In genomic region chr6:39527811-39528210, GRCm38 (mm10) we compare ENCODE assay signal across 16 mouse cellular contexts. TPM values are rescaled to one million over a fixed set of nuclear protein-coding genes. Genes with fewer than 3 reads are reported as not detected.
DNase-seq lines count a peak whose midpoint lies in the region; ATAC-seq and TF ChIP-seq lines count a peak whose summit lies in the region.
"Had no signal": no experiment of that assay in that cellular context is flagged by ENCODE, and none has a peak within 500 bp of the region (broad histone marks: within the 10 kb centered on the region; RNA-seq: fewer than 3 reads in every experiment).

No protein-coding gene starts in this region.

- no peak for TF ChIP-seq CTCF in stomach, postnatal 0 days (IDR thresholded peaks at IDR 0.05; ENCODE audit: low read depth)

- no peak for DNase-seq in heart, adult 8-10 months (ENCODE audit: low spot score)
- DNase-seq in stomach, postnatal 0 days (ENCODE audit: low spot score) = no peak
- no peak for DNase-seq in urinary bladder, adult 2 months (ENCODE audit: low spot score)
- DNase-seq in yolk sac, embryonic 10.5 days (ENCODE audit: low spot score) = no peak
- DNase-seq: cerebellum, adult 11 months; thymus, adult 2 months had no signal

- H3K4me1 ChIP-seq in heart, embryonic 12.5 days (replicated peaks) = peaks cover 28% of the 10 kb centered on the region
- peaks cover 14% of the 10 kb centered on the region for H3K4me1 ChIP-seq in stomach, embryonic 14.5 days (ENCODE audit: control insufficient read depth, insufficient read depth, low read length)
- 0 out of 2 replicates have a peak, but pooled peaks cover 2% of the 10 kb centered on the region for H3K4me1 ChIP-seq in stomach, postnatal 0 days (replicated peaks; ENCODE audit: control insufficient read depth, insufficient read depth)
- H3K4me1 ChIP-seq in stomach, embryonic 16.5 days (ENCODE audit: control insufficient read depth, insufficient read depth, low read length) = peaks cover 21% of the 10 kb centered on the region

- ATAC-seq in heart, embryonic 12.5 days (ENCODE audit: insufficient number of reproducible peaks, low FRiP score) = no peak
- ATAC-seq in stomach, embryonic 14.5 days (ENCODE audit: insufficient number of reproducible peaks, insufficient read depth, low FRiP score, low read depth) = no peak
- no peak for ATAC-seq in stomach, postnatal 0 days (ENCODE audit: low FRiP score, low TSS enrichment)
- peak; percentile 69 for ATAC-seq in megakaryocyte progenitor cell, adult 5-6 weeks (replicated peaks; ENCODE audit: poor library complexity)
- no peak for ATAC-seq in stomach, embryonic 16.5 days (ENCODE audit: insufficient read depth, low FRiP score)
- ATAC-seq: activated CD4-positive, CD25-positive, alpha-beta regulatory T cell, adult 4 months had no signal

- H3K36me3 ChIP-seq in heart, embryonic 12.5 days = peaks cover 8% of the 10 kb centered on the region
- peaks cover 4% of the 10 kb centered on the region for H3K36me3 ChIP-seq in stomach, embryonic 14.5 days (ENCODE audit: control insufficient read depth, insufficient read depth, low read length)
- no peaks in the 10 kb centered on the region for H3K36me3 ChIP-seq in stomach, postnatal 0 days (ENCODE audit: control insufficient read depth, insufficient read depth, low read length)
- H3K36me3 ChIP-seq in stomach, embryonic 16.5 days (ENCODE audit: control insufficient read depth, insufficient read depth, low read length) = no peaks in the 10 kb centered on the region

- no peaks in the 10 kb centered on the region for H3K9me3 ChIP-seq in heart, embryonic 12.5 days (replicated peaks)
- H3K9me3 ChIP-seq in stomach, embryonic 14.5 days (ENCODE audit: control insufficient read depth, low read depth, low read length) = no peaks in the 10 kb centered on the region
- no peaks in the 10 kb centered on the region for H3K9me3 ChIP-seq in stomach, postnatal 0 days (ENCODE audit: control insufficient read depth, low read length)
- H3K9me3 ChIP-seq in stomach, embryonic 16.5 days (replicated peaks; ENCODE audit: control insufficient read depth, low read length) = no peaks in the 10 kb centered on the region
- H3K9me3 ChIP-seq: embryonic facial prominence, embryonic 13.5 days; kidney, embryonic 15.5 days; limb, embryonic 15.5 days; megakaryocyte, embryonic 14.5 days had no signal

- H3K4me2 ChIP-seq in heart, embryonic 12.5 days = no peak overlapping the region
- no peak overlapping the region for H3K4me2 ChIP-seq in stomach, embryonic 14.5 days (replicated peaks; ENCODE audit: low read depth, low read length)
- no peak overlapping the region for H3K4me2 ChIP-seq in stomach, postnatal 0 days (replicated peaks; ENCODE audit: low read depth)
- H3K4me2 ChIP-seq in stomach, embryonic 16.5 days (ENCODE audit: low read depth, low read length) = no peak overlapping the region
- H3K4me2 ChIP-seq: embryonic facial prominence, embryonic 13.5 days; kidney, embryonic 15.5 days had no signal

- no peaks in the 10 kb centered on the region for H3K27me3 ChIP-seq in heart, embryonic 12.5 days (replicated peaks)
- H3K27me3 ChIP-seq in stomach, embryonic 14.5 days (ENCODE audit: control insufficient read depth, insufficient read depth, low read length) = no peaks in the 10 kb centered on the region
- H3K27me3 ChIP-seq in stomach, postnatal 0 days (ENCODE audit: control insufficient read depth, insufficient read depth, low read length) = no peaks in the 10 kb centered on the region
- H3K27me3 ChIP-seq in stomach, embryonic 16.5 days (ENCODE audit: control insufficient read depth, insufficient read depth, low read length) = no peaks in the 10 kb centered on the region
- H3K27me3 ChIP-seq: embryonic facial prominence, embryonic 13.5 days; kidney, embryonic 15.5 days; limb, embryonic 15.5 days had no signal

- no peak overlapping the region for H3K4me3 ChIP-seq in heart, embryonic 12.5 days
- no peak overlapping the region for H3K4me3 ChIP-seq in stomach, embryonic 14.5 days (ENCODE audit: low read depth, low read length)
- no peak overlapping the region for H3K4me3 ChIP-seq in stomach, postnatal 0 days (ENCODE audit: low read depth, low read length)
- H3K4me3 ChIP-seq in stomach, embryonic 16.5 days (replicated peaks; ENCODE audit: low read length) = no peak overlapping the region
- H3K4me3 ChIP-seq: embryonic facial prominence, embryonic 13.5 days; kidney, embryonic 15.5 days; limb, embryonic 15.5 days had no signal

- H3K27ac ChIP-seq in heart, embryonic 12.5 days (ENCODE audit: poor library complexity, severe bottlenecking) = 0 out of 2 replicates have a peak overlapping the region, but pooled peaks have one; percentile 8
- 0 out of 2 replicates have a peak overlapping the region, but pooled peaks have one; percentile 30 for H3K27ac ChIP-seq in stomach, embryonic 14.5 days (ENCODE audit: low read length)
- no peak overlapping the region for H3K27ac ChIP-seq in stomach, postnatal 0 days (replicated peaks)
- H3K27ac ChIP-seq in stomach, embryonic 16.5 days (ENCODE audit: low read length) = 0 out of 2 replicates have a peak overlapping the region, but pooled peaks have one; percentile 33

- 77% methylated on average over 4 of the region's 4 CpGs for WGBS in heart, embryonic 12.5 days
- 72% methylated on average over 4 of the region's 4 CpGs for WGBS in stomach, embryonic 14.5 days
- 65% methylated on average over 4 of the region's 4 CpGs for WGBS in stomach, postnatal 0 days
- WGBS in stomach, embryonic 16.5 days = 63% methylated on average over 4 of the region's 4 CpGs

- H3K9ac ChIP-seq in heart, embryonic 12.5 days = no peak overlapping the region
- H3K9ac ChIP-seq in stomach, embryonic 14.5 days (replicated peaks; ENCODE audit: low read depth, low read length) = no peak overlapping the region
- H3K9ac ChIP-seq in stomach, postnatal 0 days (ENCODE audit: low read length) = no peak overlapping the region
- 0 out of 2 replicates have a peak overlapping the region, but pooled peaks have one; percentile 31 for H3K9ac ChIP-seq in stomach, embryonic 16.5 days (ENCODE audit: low read length)
- H3K9ac ChIP-seq: kidney, embryonic 15.5 days; limb, embryonic 15.5 days had no signal

- no peak for TF ChIP-seq EP300 in stomach, postnatal 0 days (optimal IDR thresholded peaks at IDR 0.05)

RNA-seq across cellular contexts. Expression of gene Dennd2a, which starts 29.9 kb away (rescaled TPM):
- 26.8 and 28.2 TPM in 2 replicates for polyA plus RNA-seq in heart, embryonic 12.5 days (2016; fragmentation: Nextera tagmentation; extraction: Ambion mirVana)
- 1 to 10 TPM; 4.6 to 6.4 (median 5.7) TPM for total RNA-seq in heart, adult 8-10 months (2022)
- polyA plus RNA-seq in stomach, embryonic 14.5 days (2014; fragmentation: Nextera tagmentation; extraction: Ambion mirVana) = 22.2 and 23.6 TPM in 2 replicates
- 4.7 TPM in 2 replicates for polyA plus RNA-seq in stomach, postnatal 0 days (2015; fragmentation: Nextera tagmentation; extraction: Ambion mirVana)
- total RNA-seq in megakaryocyte progenitor cell, adult 5-6 weeks (2015) = 1.1 TPM in 1 of 2 replicates, not detected in the other
- 0.46 TPM in 1 of 2 replicates, not detected in the other for total RNA-seq in megakaryocyte progenitor cell, adult 5-6 weeks (2017)
- polyA plus RNA-seq in stomach, embryonic 16.5 days (2015; fragmentation: Nextera tagmentation; extraction: Ambion mirVana) = 10.8 and 10.9 TPM in 2 replicates
- polyA plus RNA-seq in urinary bladder, adult 2 months (2012; rRNA removed) = 10.8 and 14.9 TPM in 2 replicates

RNA-seq across cellular contexts. Expression of gene Adck2, which starts 45.9 kb away (rescaled TPM):
- 17.0 and 17.4 TPM in 2 replicates for polyA plus RNA-seq in heart, embryonic 12.5 days (2016; fragmentation: Nextera tagmentation; extraction: Ambion mirVana)
- total RNA-seq in heart, adult 8-10 months (2022) = 10 to 100 TPM in 3 of 4 experiments, 1 to 10 TPM in 1; 9.4 to 15.7 (median 13.7) TPM
- polyA plus RNA-seq in stomach, embryonic 14.5 days (2014; fragmentation: Nextera tagmentation; extraction: Ambion mirVana) = 28.1 and 29.5 TPM in 2 replicates
- polyA plus RNA-seq in stomach, postnatal 0 days (2015; fragmentation: Nextera tagmentation; extraction: Ambion mirVana) = 22.0 and 24.4 TPM in 2 replicates
- 7.5 and 7.6 TPM in 2 replicates for total RNA-seq in megakaryocyte progenitor cell, adult 5-6 weeks (2015)
- 5.6 and 7.3 TPM in 2 replicates for total RNA-seq in megakaryocyte progenitor cell, adult 5-6 weeks (2017)
- polyA plus RNA-seq in stomach, embryonic 16.5 days (2015; fragmentation: Nextera tagmentation; extraction: Ambion mirVana) = 33.5 and 34.8 TPM in 2 replicates
- 19.4 and 21.9 TPM in 2 replicates for polyA plus RNA-seq in urinary bladder, adult 2 months (2012; rRNA removed)

RNA-seq across cellular contexts. Expression of gene Gm42420, which starts 57.7 kb away (rescaled TPM):
- 1.0 TPM in 1 of 2 replicates, not detected in the other for polyA plus RNA-seq in heart, embryonic 12.5 days (2016; fragmentation: Nextera tagmentation; extraction: Ambion mirVana)
- total RNA-seq in heart, adult 8-10 months (2022) = not detected
- polyA plus RNA-seq in stomach, embryonic 14.5 days (2014; fragmentation: Nextera tagmentation; extraction: Ambion mirVana) = 0.50 and 0.62 TPM in 2 replicates
- 0.63 and 1.4 TPM in 2 replicates for polyA plus RNA-seq in stomach, postnatal 0 days (2015; fragmentation: Nextera tagmentation; extraction: Ambion mirVana)
- 6.5 and 7.1 TPM in 2 replicates for total RNA-seq in megakaryocyte progenitor cell, adult 5-6 weeks (2015)
- total RNA-seq in megakaryocyte progenitor cell, adult 5-6 weeks (2017) = not detected in 2 replicates
- polyA plus RNA-seq in stomach, embryonic 16.5 days (2015; fragmentation: Nextera tagmentation; extraction: Ambion mirVana) = 0.43 and 2.1 TPM in 2 replicates
- polyA plus RNA-seq in urinary bladder, adult 2 months (2012; rRNA removed) = 1.2 and 1.9 TPM in 2 replicates
- total RNA-seq: gastrocnemius, postnatal 4 days had no signal
- polyA plus RNA-seq: embryonic facial prominence, embryonic 13.5 days; kidney, embryonic 15.5 days had no signal
